Mouse (Mus musculus) limb, embryonic 10.5 days (tissue): Measurements from ENCODE around the gene Kyat1. TPM values are rescaled to one million over a fixed set of nuclear protein-coding genes. Genes with fewer than 3 reads are reported as not detected.
"Not testable (repeated sequence)": the region's sequence is repeated elsewhere in the genome, so short reads cannot be mapped to it uniquely, and the experiment has no call there.

Experiments used
- DNase-seq: peaks from one replicate; pipeline ENCODE4 v3.0.0-alpha.2; 2017; ENCODE audit warnings: low spot score
- H3K27ac ChIP-seq: fragments of 300-500 bp; sonication (generic); 2 replicates; pipeline ENCODE4 v1.5.1; 2016; ENCODE audit warnings: mild to moderate bottlenecking
- H3K27me3 ChIP-seq: fragments of 300-500 bp; sonication (generic); 2 replicates; pipeline ENCODE4 v1.6.1; 2016; ENCODE audit warnings: low read depth, mild to moderate bottlenecking; ENCODE audit not compliant: poor library complexity, severe bottlenecking
- H3K36me3 ChIP-seq: fragments of 300-500 bp; sonication (generic); 2 replicates; pipeline ENCODE4 v1.6.1; 2016; ENCODE audit warnings: mild to moderate bottlenecking, moderate library complexity
- H3K4me1 ChIP-seq: fragments of 300-500 bp; sonication (generic); 2 replicates; pipeline ENCODE4 v1.6.1; 2016
- H3K4me3 ChIP-seq: fragments of 300-500 bp; sonication (generic); 2 replicates; pipeline ENCODE4 v1.5.1; 2016; ENCODE audit warnings: mild to moderate bottlenecking, moderate library complexity
- H3K9me3 ChIP-seq: fragments of 300-500 bp; sonication (generic); replicated peaks from 2 replicates; pipeline ENCODE4 v1.6.1; 2016; ENCODE audit warnings: mild to moderate bottlenecking
- WGBS: fragments of 180-500 bp; shearing (Covaris S2); methylation state at CpG from one replicate; pipeline ENCODE4 v1.1.7; 2016; 5-methylcytosine and 5-hydroxymethylcytosine counted together
- polyA plus RNA-seq: library from polyadenylated mRNA; unstranded; fragments of >200 nt; fragmentation: Nextera tagmentation; extraction: Ambion mirVana; gene quantifications from 2 replicates; pipeline ENCODE4 v1.2.1, GENCODE M21; 2016

Kyat1 gene
- polyA plus RNA-seq, 1 experiment from 2014 or later, result 8.4 TPM

- DNase-seq, H3K27me3 ChIP-seq, H3K9me3 ChIP-seq, H3K27ac ChIP-seq: not testable (repeated sequence)
- H3K36me3 ChIP-seq, result peaks cover 39% of the 10 kb centered on the region
- peak overlapping the region; percentile 85 for H3K4me3 ChIP-seq
- 68% methylated on average over 7 of the region's 7 CpGs for WGBS
- peaks cover 15% of the 10 kb centered on the region for H3K4me1 ChIP-seq
These were observed 26.9 kb downstream of the Kyat1 start for GRCm38 (mm10) chr2:30178711-30179110.

- Histone ChIP-seq H3K36me3 (peaks cover 46% of the 10 kb centered on the region), H3K27ac (peak within 1 kb of the TSS; percentile 86), H3K4me1 (peaks cover 17% of the 10 kb centered on the region), H3K9me3 (no peaks in the 10 kb centered on the region), H3K27me3 (no peaks in the 10 kb centered on the region), H3K4me3 (peak within 1 kb of the TSS; percentile 85)
- DNase-seq, result peak; percentile 99
- WGBS, result 3% methylated on average over 54 of the region's 54 CpGs
These were observed 27.7 kb downstream of the Kyat1 start, which contains the start of gene Spout1 for GRCm38 (mm10) chr2:30177700-30178675. Gene Spout1 (minus strand): TSS chr2:30178459.

- Histone ChIP-seq H3K27me3 (no peaks in the 10 kb centered on the region), H3K9me3 (no peaks in the 10 kb centered on the region), H3K4me3 (no peak overlapping the region), H3K27ac (no peak overlapping the region), H3K4me1 (peaks cover 28% of the 10 kb centered on the region), H3K36me3 (peaks cover 54% of the 10 kb centered on the region)
- DNase-seq, result no peak
- WGBS, result 92% methylated on average over 2 of the region's 2 CpGs
These were observed 29.1 kb downstream of the Kyat1 start for GRCm38 (mm10) chr2:30176561-30176960.

- peaks cover 54% of the 10 kb centered on the region for H3K36me3 ChIP-seq
- H3K27me3 ChIP-seq, result no peaks in the 10 kb centered on the region
- H3K4me3 ChIP-seq, result no peak overlapping the region
- no peaks in the 10 kb centered on the region for H3K9me3 ChIP-seq
- no peak for DNase-seq
- H3K4me1 ChIP-seq, result peaks cover 33% of the 10 kb centered on the region
- H3K27ac ChIP-seq, result no peak overlapping the region
- 91% methylated on average over 8 of the region's 8 CpGs for WGBS
These were observed 29.8 kb downstream of the Kyat1 start for GRCm38 (mm10) chr2:30175897-30176296.

GRCm38 (mm10) chr2:30173541-30174240, 32.0 kb downstream of the Kyat1 start:
- DNase-seq, result no peak
- H3K36me3 ChIP-seq, result peaks cover 54% of the 10 kb centered on the region
- no peak overlapping the region for H3K27ac ChIP-seq
- peaks cover 33% of the 10 kb centered on the region for H3K4me1 ChIP-seq
- H3K27me3 ChIP-seq, result no peaks in the 10 kb centered on the region
- H3K9me3 ChIP-seq, result no peaks in the 10 kb centered on the region
- H3K4me3 ChIP-seq, result no peak overlapping the region
- WGBS, result 97% methylated on average over 20 of the region's 20 CpGs

GRCm38 (mm10) chr2:30171997-30172382, 33.7 kb downstream of the Kyat1 start:
- Histone ChIP-seq H3K4me1 (peaks cover 19% of the 10 kb centered on the region), H3K27ac (peak overlapping the region; percentile 93), H3K36me3 (peaks cover 49% of the 10 kb centered on the region), H3K4me3 (peak overlapping the region; percentile 80), H3K9me3 (no peaks in the 10 kb centered on the region; the same call in 1 of the 2 replicates), H3K27me3 (no peaks in the 10 kb centered on the region)
- 4% methylated on average over 19 of the region's 19 CpGs for WGBS
- DNase-seq, result no peak

- H3K27me3 ChIP-seq, result no peaks in the 10 kb centered on the region
- H3K4me3 ChIP-seq, result peak within 1 kb of the TSS; percentile 80
- peaks cover 44% of the 10 kb centered on the region for H3K36me3 ChIP-seq
- H3K27ac ChIP-seq, result peak within 1 kb of the TSS; percentile 93
- peaks cover 4% of the 10 kb centered on the region; the same call in 1 of the 2 replicates for H3K9me3 ChIP-seq
- peak; percentile 85 for DNase-seq
- WGBS, result under 1% methylated on average over 75 of the region's 75 CpGs
- peaks cover 18% of the 10 kb centered on the region for H3K4me1 ChIP-seq
These were observed 34.2 kb downstream of the Kyat1 start, which contains the start of gene Endog for GRCm38 (mm10) chr2:30171371-30171996. Gene Endog (plus strand): TSS chr2:30171493.

GRCm38 (mm10) chr2:30166677-30167076, 39.0 kb downstream of the Kyat1 start:
- no peak overlapping the region for H3K4me3 ChIP-seq
- no peaks in the 10 kb centered on the region for H3K36me3 ChIP-seq
- no peak overlapping the region for H3K27ac ChIP-seq
- H3K27me3 ChIP-seq, result no peaks in the 10 kb centered on the region
- WGBS, result 57% methylated on average over 4 of the region's 4 CpGs
- H3K9me3 ChIP-seq, result peaks cover 6% of the 10 kb centered on the region; the same call in 1 of the 2 replicates
- no peak for DNase-seq
- peaks cover 10% of the 10 kb centered on the region for H3K4me1 ChIP-seq

GRCm38 (mm10) chr2:30164340-30164932, 41.2 kb downstream of the Kyat1 start:
- Histone ChIP-seq H3K4me3 (no peak overlapping the region), H3K27me3 (no peaks in the 10 kb centered on the region), H3K36me3 (no peaks in the 10 kb centered on the region), H3K9me3 (peaks cover 6% of the 10 kb centered on the region; the same call in 1 of the 2 replicates), H3K27ac (no peak overlapping the region), H3K4me1 (peaks cover 4% of the 10 kb centered on the region)
- 54% methylated on average over 9 of the region's 9 CpGs for WGBS
- DNase-seq, result no peak

- H3K9me3 ChIP-seq, result peaks cover 5% of the 10 kb centered on the region; the same call in 1 of the 2 replicates
- no peaks in the 10 kb centered on the region for H3K36me3 ChIP-seq
- no peak overlapping the region for H3K27ac ChIP-seq
- no peak overlapping the region for H3K4me3 ChIP-seq
- H3K27me3 ChIP-seq, result no peaks in the 10 kb centered on the region
- H3K4me1 ChIP-seq, result peaks cover 4% of the 10 kb centered on the region
- DNase-seq, result no peak
These were observed 43.8 kb downstream of the Kyat1 start for GRCm38 (mm10) chr2:30161809-30162208.

GRCm38 (mm10) chr2:30159871-30160270, 45.8 kb downstream of the Kyat1 start:
- not testable (repeated sequence) for H3K36me3 ChIP-seq, DNase-seq, H3K4me3 ChIP-seq, H3K9me3 ChIP-seq, H3K27me3 ChIP-seq, H3K27ac ChIP-seq, H3K4me1 ChIP-seq
- 80% methylated on average over 8 of the region's 10 CpGs for WGBS

GRCm38 (mm10) chr2:30152616-30153015, 53.0 kb downstream of the Kyat1 start:
- 91% methylated on average over 8 of the region's 8 CpGs for WGBS
- Histone ChIP-seq H3K27ac (no peak overlapping the region), H3K4me1 (no peaks in the 10 kb centered on the region), H3K27me3 (no peaks in the 10 kb centered on the region), H3K9me3 (no peaks in the 10 kb centered on the region), H3K36me3 (peaks cover 45% of the 10 kb centered on the region), H3K4me3 (no peak overlapping the region)
- no peak for DNase-seq
